Mouse (Mus musculus) stomach, embryonic 14.5 days (tissue): Measurements from ENCODE around the gene Stpg3. TPM values are rescaled to one million over a fixed set of nuclear protein-coding genes. Genes with fewer than 3 reads are reported as not detected.

Experiments used
- ATAC-seq: fragments of 200-750 bp; cut with Nextera tagmentation; 2 replicates; pipeline ENCODE4 v1.8.0; 2017; ENCODE audit warnings: low read depth, moderate TSS enrichment; ENCODE audit not compliant: insufficient number of reproducible peaks, insufficient read depth, low FRiP score
- H3K27ac ChIP-seq: fragments of 300-500 bp; sonication (generic); 2 replicates; pipeline ENCODE4 v1.5.1; 2014; ENCODE audit warnings: mild to moderate bottlenecking, low read length, moderate library complexity, mixed read lengths
- H3K27me3 ChIP-seq: fragments of 300-500 bp; sonication (generic); 2 replicates; pipeline ENCODE4 v1.6.1; 2014; ENCODE audit warnings: low read length, control low read depth, mixed read lengths; ENCODE audit not compliant: control insufficient read depth, insufficient read depth
- H3K36me3 ChIP-seq: fragments of 300-500 bp; sonication (generic); 2 replicates; pipeline ENCODE4 v1.6.1; 2014; ENCODE audit warnings: mild to moderate bottlenecking, control low read depth, low read length, moderate library complexity, mixed read lengths; ENCODE audit not compliant: control insufficient read depth, insufficient read depth
- H3K4me1 ChIP-seq: fragments of 300-500 bp; sonication (generic); 2 replicates; pipeline ENCODE4 v1.6.1; 2014; ENCODE audit warnings: low read length, control low read depth, mixed read lengths; ENCODE audit not compliant: control insufficient read depth, insufficient read depth
- H3K4me2 ChIP-seq: fragments of 300-500 bp; sonication (generic); replicated peaks from 2 replicates; pipeline ENCODE4 v1.6.1; 2014; ENCODE audit warnings: low read depth, low read length, control low read depth
- H3K4me3 ChIP-seq: fragments of 300-500 bp; sonication (generic); 2 replicates; pipeline ENCODE4 v1.5.1; 2014; ENCODE audit warnings: low read depth, low read length, control low read depth
- H3K9ac ChIP-seq: fragments of 300-500 bp; sonication (generic); replicated peaks from 2 replicates; pipeline ENCODE4 v1.6.1; 2014; ENCODE audit warnings: low read depth, mild to moderate bottlenecking, control low read depth, low read length, moderate library complexity, mixed read lengths
- H3K9me3 ChIP-seq: fragments of 300-500 bp; sonication (generic); 2 replicates; pipeline ENCODE4 v1.6.1; 2016; ENCODE audit warnings: low read depth, low read length, control low read depth; ENCODE audit not compliant: control insufficient read depth
- WGBS: fragments of 180-500 bp; shearing (Covaris S2); extraction: QIAGEN DNeasy Blood & Tissue Kit; methylation state at CpG from one replicate; pipeline ENCODE4 v1.1.7; 2014; 5-methylcytosine and 5-hydroxymethylcytosine counted together
- polyA plus RNA-seq: library from polyadenylated mRNA; unstranded; fragments of >200 nt; fragmentation: Nextera tagmentation; extraction: Ambion mirVana; gene quantifications from 2 replicates; pipeline ENCODE4 v1.2.1, GENCODE M21; 2014

Stpg3 gene
- polyA plus RNA-seq, 1 experiment from 2014 or later = not detected

DNA sequence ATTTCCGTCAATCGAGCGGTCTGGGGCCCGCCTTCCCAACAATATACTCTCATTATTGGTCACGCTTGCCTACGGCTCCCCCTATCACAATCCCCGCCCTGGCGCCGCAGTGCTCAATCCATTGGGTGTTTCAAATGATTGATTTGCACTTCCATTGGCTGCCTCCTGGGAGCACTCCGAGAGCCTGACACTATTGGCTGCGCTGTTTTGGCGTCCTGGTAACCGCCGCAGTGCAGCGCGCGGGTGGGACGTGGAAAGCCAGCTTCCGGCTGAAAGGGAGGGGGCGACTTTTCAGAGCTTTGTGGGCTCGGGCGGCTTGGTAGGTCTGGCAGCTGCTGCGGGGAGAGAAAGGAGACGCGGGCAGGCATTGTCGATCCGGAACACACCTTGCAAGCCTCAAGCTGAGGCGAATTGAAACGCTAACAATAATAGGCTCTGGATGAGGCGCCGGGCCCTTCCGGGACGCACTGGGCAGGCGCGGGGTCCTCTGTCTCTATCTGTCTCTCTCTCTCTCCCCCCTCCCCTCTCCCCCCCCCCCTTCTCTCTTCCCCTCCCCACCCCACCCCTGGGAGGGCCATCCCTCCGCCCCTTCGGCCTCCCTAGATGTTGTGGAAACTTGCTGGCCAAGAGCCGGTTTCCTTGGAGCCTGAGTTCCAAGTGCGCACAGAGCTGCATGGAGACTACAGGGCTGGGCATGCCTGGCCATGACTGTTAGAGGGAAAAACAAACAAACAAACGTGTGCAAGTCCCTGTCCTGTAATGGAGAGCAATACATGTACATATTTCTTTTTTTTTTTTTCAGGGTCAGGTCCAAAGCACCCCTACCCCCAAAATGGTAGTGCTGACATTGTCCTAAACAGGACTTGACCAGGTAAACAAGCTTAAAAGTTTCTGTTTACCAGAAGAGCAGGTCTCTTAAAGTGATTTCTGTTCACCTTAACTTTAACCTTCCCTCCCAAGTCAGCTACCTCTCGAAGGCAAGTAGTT lies 10.6 kb upstream of the Stpg3 start:
- WGBS = 2% methylated on average over 41 of the region's 41 CpGs
- peaks cover 8% of the 10 kb centered on the region; the same call in 1 of the 2 replicates for H3K4me1 ChIP-seq
- peak; percentile 95 for ATAC-seq
- peak overlapping the region; percentile 89 for H3K4me3 ChIP-seq
- peak overlapping the region; percentile 56 for H3K4me2 ChIP-seq
- H3K9ac ChIP-seq = peak overlapping the region; percentile 36; the same call in 1 of the 2 replicates
- H3K27ac ChIP-seq = peak overlapping the region; percentile 97
- peaks cover 6% of the 10 kb centered on the region for H3K36me3 ChIP-seq
- H3K27me3 ChIP-seq = no peaks in the 10 kb centered on the region
- H3K9me3 ChIP-seq = no peaks in the 10 kb centered on the region

DNA sequence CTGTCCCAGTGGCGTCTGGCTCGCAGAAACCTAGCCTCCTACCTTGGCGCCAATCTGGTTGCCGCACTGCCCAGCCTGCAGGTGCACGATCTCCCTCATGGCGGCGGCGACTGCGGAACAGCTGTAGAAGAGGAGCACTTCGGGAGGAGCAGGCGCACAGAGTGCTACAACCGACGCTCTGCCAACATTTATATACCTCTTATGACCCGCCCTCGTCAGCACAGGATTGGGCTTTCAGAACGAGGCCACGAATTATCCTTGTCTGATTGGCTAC lies 10.0 kb upstream of the Stpg3 start, which contains the start of gene Tubb4b:
TSS of gene Tubb4b (minus strand) at position 211 of the 274 bp plus-strand sequence.
- Histone ChIP-seq H3K4me1 (peaks cover 8% of the 10 kb centered on the region; the same call in 1 of the 2 replicates), H3K9ac (peak within 1 kb of the TSS; percentile 82), H3K27me3 (no peaks in the 10 kb centered on the region), H3K27ac (peak within 1 kb of the TSS; percentile 97), H3K4me3 (peak within 1 kb of the TSS; percentile 89), H3K4me2 (peak within 1 kb of the TSS; percentile 89), H3K9me3 (no peaks in the 10 kb centered on the region), H3K36me3 (peaks cover 6% of the 10 kb centered on the region)
- no peak for ATAC-seq
- 0% methylated on average over 17 of the region's 17 CpGs for WGBS

DNA sequence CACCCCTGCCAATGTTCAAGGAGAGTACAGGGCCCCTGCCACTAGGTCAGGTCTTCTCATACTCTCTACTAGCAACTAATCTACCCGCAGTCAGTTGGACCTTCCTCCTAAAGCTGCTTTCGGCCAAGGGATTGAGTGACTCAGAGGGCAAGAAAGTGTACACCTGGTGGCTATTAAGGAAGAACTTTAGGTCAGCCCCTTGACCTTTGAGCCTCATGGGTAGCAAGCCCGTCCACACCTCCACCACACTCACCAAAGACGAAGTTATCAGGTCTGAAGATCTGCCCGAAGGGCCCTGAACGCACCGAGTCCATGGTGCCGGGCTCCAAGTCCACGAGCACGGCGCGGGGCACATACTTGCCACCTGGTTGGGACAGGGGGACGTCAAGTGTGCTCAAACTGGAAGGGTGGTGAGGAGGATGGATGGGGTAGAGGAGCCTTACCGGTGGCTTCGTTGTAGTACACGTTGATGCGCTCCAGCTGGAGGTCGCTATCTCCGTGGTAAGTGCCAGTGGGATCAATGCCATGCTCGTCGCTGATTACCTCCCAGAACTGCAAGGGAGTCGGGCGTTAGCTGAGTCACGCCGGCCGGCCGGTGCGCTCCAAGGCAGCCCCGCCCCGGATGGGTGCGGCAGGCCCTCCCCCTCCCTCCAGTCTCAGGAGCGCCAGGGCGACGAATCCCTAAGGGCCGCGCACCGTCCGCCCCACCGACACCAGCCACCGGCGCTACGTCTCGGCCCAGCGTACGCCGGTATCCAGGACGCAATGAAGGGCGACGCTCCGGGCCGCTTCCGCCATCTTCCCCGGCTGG lies 9.4 kb upstream of the Stpg3 start:
- Histone ChIP-seq H3K9me3 (no peaks in the 10 kb centered on the region), H3K4me3 (peak overlapping the region; percentile 89), H3K27ac (peak overlapping the region; percentile 96), H3K36me3 (peaks cover 6% of the 10 kb centered on the region), H3K27me3 (no peaks in the 10 kb centered on the region), H3K9ac (peak overlapping the region; percentile 82), H3K4me2 (peak overlapping the region; percentile 89), H3K4me1 (peaks cover 8% of the 10 kb centered on the region; the same call in 1 of the 2 replicates)
- 1% methylated on average over 53 of the region's 53 CpGs for WGBS
- ATAC-seq = peak; percentile 57

DNA sequence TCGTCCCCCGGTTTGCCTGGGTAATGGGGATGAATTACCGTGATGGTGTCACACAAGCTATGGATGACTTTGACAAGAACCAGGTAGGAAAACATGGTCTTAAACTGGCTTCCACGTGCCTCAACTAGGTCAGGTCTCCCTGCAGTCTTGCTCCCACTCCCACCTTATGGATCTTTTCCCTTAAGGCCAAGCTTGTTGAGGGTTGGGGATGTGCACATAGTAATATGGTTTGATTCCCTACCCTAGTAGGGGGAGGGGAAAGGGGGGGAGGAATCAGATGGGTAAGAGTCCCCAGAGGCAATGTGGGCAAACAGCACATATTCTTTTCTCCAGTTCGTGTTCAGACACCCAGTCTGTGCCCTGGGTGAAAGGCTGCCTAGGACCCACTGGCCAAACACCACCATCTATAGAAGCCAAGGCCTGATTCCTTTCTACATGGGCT lies 6.9 kb upstream of the Stpg3 start:
- H3K4me1 ChIP-seq = peaks cover 8% of the 10 kb centered on the region; the same call in 1 of the 2 replicates
- no peak for ATAC-seq
- 72% methylated on average over 5 of the region's 5 CpGs for WGBS
- H3K36me3 ChIP-seq = peaks cover 6% of the 10 kb centered on the region
- H3K27me3 ChIP-seq = no peaks in the 10 kb centered on the region
- H3K9me3 ChIP-seq = no peaks in the 10 kb centered on the region
- H3K4me3 ChIP-seq = no peak overlapping the region
- H3K27ac ChIP-seq = no peak overlapping the region
- no peak overlapping the region for H3K9ac ChIP-seq
- no peak overlapping the region for H3K4me2 ChIP-seq

DNA sequence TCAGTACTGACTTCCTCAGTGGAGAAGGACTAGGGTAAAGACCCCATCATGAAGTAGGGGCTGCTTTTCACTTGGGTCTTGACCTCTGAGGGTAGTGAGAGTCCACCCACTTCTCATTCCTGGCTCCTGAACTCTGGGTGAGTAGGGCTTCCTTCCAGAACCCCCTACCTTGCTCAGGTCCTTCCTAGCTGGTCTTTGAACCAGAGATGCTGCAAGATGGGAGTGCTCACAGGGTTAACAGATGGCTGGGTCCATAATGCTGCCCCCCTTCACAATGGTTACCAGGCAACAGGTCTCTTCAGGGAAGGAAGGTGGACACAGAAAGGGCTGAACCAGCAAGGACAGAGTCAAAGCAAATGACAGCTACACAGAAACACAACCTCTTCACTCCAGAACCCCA lies 4.0 kb upstream of the Stpg3 start, which contains the start of gene Fam166a:
TSS of gene Fam166a (plus strand) at position 301 of the 400 bp plus-strand sequence.
- Histone ChIP-seq H3K9ac (no peak within 1 kb of the TSS), H3K27me3 (no peaks in the 10 kb centered on the region)

DNA sequence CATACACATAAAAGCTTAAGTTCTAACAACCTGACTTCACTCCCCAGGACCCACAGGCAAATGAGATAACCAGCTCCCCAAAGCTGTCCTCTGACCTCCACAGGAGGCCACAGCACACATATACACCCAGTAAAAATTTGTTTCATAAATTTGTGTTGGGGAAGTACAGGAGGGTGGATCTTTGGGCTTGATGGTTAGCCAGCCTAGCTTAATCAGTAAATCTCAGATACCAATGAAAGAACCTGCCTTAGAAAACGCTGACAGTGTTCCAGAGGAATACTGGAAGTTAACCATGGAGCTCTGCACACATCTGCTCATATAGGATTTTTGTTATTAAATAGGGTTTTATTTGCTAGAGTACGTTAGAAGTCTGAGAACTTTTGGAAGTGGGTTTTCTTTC lies 3.2 kb upstream of the Stpg3 start:
- H3K36me3 ChIP-seq = peaks cover 6% of the 10 kb centered on the region
- H3K4me2 ChIP-seq = no peak overlapping the region
- no peaks in the 10 kb centered on the region for H3K27me3 ChIP-seq
- H3K4me3 ChIP-seq = no peak overlapping the region
- no peak overlapping the region for H3K27ac ChIP-seq
- 62% methylated on average over 2 of the region's 2 CpGs for WGBS
- H3K9me3 ChIP-seq = no peaks in the 10 kb centered on the region
- H3K9ac ChIP-seq = no peak overlapping the region
- ATAC-seq = no peak
- H3K4me1 ChIP-seq = no peaks in the 10 kb centered on the region

More for the DNA sequence above, 4.0 kb upstream of the Stpg3 start, which contains the start of gene Fam166a:
- Histone ChIP-seq H3K36me3 (peaks cover 6% of the 10 kb centered on the region), H3K27ac (no peak within 1 kb of the TSS), H3K4me3 (no peak within 1 kb of the TSS), H3K4me1 (peaks cover 2% of the 10 kb centered on the region; the same call in 1 of the 2 replicates), H3K4me2 (no peak within 1 kb of the TSS), H3K9me3 (no peaks in the 10 kb centered on the region)
- ATAC-seq = no peak

DNA sequence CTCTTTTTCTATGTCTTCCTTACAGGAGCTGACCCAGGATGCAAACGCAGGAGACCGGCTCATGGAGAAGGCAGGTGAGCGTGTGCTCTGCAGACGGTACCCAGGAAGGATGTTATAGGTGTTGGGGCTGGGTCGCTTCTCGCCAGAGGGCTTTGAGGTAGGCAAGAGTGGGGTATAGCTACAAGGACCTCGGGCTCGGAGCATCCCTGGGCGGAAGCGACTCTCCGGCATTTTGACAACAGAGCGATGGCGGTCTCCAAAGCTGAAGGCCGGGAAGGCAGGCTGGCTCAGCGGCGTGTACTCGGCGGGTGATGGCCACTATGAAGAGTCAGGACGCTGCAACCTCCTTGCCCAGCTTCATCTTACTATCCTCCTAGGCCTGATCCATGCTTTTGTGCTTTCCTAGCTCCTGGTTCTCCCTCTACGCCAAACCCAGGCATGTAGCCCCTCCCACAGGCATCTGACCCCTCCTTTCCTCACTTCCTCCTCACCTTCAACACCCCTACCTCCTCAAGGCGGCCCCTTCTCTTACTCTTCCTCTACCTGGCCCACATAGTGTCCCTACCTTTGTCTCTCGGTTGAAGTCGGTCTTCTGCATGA lies 1.1 kb downstream of the Stpg3 start:
- no peak overlapping the region for H3K9ac ChIP-seq
- 61% methylated on average over 23 of the region's 23 CpGs for WGBS
- ATAC-seq = no peak
- no peak overlapping the region for H3K4me2 ChIP-seq
- peaks cover 13% of the 10 kb centered on the region for H3K4me1 ChIP-seq
- no peak overlapping the region for H3K4me3 ChIP-seq
- no peaks in the 10 kb centered on the region for H3K9me3 ChIP-seq
- H3K27ac ChIP-seq = no peak overlapping the region
- H3K36me3 ChIP-seq = peaks cover 5% of the 10 kb centered on the region
- no peaks in the 10 kb centered on the region for H3K27me3 ChIP-seq
